Mouse (Mus musculus): ENCODE data around the gene Chchd10.
"Not testable (repeated sequence)": the region's sequence is repeated elsewhere in the genome, so short reads cannot be mapped to it uniquely, and the experiment has no call there.

The Chchd10 gene

DNA sequence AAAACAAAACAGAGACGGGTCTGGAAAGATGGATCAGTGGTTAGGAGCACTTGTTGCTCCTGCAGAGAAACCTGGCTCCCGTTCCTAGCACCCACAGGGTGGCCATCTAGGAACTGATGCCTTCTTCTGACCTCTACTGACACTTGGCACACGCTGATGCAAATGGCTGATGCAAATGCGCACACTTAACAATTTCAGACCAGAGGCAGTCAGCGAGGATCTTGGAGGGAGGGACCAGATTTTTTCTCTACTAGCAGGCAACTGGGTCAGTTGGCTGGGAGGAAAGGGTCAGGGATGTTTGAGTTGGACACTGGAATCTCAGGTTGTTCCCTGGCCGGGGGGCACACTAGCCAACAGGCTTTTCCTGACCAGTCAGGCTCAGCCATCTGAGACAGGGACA, at the start of gene Chchd10:
Gene Chchd10 (plus strand): TSS at position 240 of the 400 bp plus-strand sequence.
- DNase-seq (ENCODE audit: low read depth in 2 of 2, low spot score in 2 of 2), result no peak

DNA sequence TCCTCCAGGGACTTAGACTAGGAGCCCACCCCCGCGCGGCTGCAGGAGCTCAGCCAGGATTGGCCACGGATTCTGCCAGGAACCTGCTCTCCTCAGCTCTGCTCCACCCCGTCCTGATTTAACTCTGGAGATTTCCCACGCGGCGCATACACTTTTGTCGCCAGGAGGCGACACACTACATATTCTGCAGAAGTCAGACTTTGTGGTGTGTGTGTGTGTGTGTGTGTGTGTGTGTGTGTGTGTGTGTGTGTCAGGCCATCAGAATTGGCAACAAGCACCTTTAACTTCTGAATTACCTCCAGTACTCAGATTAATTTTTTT, 49.7 kb upstream of the Chchd10 start:
- DNase-seq (ENCODE audit: low read depth in 2 of 2, low spot score in 2 of 2), result peak; percentile 56 to 66

DNA sequence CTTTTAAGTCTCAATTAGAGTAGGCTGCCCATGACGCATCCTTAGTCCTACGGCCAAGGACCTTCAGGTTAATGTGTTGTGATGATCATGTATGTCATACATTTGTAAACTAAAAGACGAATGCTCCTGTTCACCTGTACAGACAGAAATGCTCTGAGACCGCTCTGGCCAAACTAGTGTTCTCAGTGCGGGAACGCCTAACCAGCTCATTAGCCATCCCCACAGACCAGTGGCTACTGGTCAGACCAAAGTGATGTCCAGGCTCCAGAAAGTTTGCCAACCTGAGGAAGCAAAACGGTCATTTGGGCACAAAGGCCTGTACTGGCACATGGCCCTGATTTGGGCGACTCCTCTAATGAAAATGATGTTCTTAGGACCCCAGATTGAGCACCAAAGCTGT, 48.2 kb upstream of the Chchd10 start:
- DNase-seq (ENCODE audit: low read depth in 2 of 2, low spot score in 2 of 2), result no peak

DNA sequence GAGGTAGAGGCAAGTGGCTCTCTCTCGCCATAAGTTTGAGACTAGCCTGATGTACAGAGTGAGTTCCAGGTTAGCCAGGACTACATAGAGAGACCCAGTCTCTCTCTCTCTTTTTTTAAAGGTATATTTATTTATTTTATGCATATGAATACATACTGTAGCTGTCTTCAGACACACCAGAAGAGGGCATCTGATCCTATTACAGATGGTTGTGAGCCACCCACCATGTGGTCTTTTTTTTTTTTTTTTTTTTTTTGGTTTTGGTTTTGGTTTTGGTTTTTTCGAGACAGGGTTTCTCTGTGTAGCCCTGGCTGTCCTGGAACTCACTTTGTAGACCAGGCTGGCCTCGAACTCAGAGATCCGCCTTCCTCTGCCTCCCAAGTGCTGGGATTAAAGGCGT, 45.4 kb upstream of the Chchd10 start:
- DNase-seq (ENCODE audit: low read depth in 2 of 2, low spot score in 2 of 2), result not testable (repeated sequence)

DNA sequence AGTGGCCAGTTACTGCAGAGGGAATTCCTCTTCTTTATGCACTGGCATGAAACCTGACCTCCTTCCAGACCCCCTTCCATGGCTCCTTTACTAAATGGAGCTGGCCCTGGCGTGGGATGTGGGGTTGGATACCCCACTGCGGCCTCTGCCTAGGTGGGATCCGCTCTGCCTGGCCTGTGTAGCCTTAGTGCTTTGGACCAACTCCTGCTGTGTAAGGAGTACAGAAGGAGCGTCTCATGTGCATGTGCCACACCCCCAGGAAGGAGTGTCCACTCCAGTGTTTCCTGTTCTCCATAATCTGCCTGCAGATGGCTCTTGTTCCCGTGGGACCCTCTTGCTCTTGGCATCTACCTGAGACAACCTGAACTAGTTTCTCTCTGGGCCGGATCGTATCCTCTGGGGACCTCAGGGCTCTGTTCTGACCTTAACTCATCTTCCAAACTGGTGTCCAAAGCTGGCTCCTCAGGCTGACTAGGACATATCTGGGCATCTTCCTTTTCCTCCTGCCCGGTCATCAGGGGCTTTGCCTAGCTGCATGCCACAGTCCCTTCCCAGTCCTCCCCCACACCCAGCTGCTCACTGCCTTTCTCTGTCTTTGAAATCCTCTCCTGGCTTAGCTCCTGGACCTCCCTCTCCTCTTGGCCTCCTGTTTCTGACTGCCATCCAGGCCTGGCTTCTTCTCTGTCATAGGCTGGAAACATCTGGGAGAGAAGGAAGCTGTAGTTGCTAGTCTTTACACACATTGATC, 43.4 kb upstream of the Chchd10 start:
- no peak for DNase-seq (ENCODE audit: low read depth in 2 of 2, low spot score in 2 of 2)

DNA sequence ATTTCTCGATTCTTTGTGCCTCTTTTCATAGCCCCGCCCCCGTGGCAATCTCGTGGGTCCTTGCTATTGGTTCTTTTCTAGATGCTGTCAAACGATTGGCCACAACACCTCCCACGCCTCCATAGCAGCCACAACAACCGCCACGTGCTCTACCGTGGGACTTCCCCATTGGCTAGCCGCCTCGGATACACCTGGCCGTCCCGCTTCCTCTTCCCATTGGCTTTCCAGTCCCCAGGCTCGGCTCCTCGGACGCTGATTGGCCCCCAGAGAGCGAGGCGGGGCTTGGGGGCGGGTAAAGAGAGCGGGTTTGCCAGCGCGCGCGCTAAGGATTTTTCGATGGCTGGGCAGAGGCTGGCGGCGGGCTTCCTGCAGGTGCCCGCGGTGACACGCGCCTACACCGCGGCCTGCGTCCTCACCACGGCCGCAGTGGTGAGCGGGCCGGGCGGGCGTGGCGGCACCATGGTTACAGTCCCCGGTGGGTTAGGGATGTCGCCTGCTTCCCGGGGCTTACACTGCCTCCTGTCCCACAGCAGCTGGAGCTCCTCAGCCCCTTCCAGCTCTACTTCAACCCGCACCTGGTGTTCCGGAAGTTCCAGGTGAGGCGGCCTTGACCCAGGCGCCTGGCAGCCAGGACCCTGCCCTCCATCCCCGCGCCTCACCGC, 39.7 kb upstream of the Chchd10 start, which contains the start of gene Derl3:
Gene Derl3 (plus strand): TSS at position 325 of the 662 bp plus-strand sequence.
- DNase-seq (ENCODE audit: low read depth in 2 of 2, low spot score in 2 of 2), result peak; percentile 95 to 96

DNA sequence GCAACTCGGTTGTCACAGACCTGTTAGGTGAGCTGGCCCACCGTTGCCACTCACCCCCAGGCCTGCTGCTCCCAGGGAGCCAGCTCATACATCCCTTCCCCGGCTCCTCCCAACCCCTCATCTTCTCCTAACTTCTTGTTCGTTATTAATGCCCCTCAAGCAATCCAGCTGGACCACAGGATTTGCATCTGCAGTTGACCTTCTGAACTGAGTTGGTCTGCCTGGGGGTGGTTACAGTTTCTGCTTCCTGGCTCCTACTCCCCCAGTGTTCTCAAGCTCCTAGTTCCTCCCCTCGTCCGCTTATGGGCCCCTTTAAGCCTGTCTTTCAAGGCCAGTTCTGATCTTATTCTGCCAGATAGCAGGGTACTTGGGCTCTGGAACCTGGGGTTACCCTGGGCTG, 38.3 kb upstream of the Chchd10 start:
- DNase-seq (ENCODE audit: low read depth in 2 of 2, low spot score in 2 of 2), result no peak

DNA sequence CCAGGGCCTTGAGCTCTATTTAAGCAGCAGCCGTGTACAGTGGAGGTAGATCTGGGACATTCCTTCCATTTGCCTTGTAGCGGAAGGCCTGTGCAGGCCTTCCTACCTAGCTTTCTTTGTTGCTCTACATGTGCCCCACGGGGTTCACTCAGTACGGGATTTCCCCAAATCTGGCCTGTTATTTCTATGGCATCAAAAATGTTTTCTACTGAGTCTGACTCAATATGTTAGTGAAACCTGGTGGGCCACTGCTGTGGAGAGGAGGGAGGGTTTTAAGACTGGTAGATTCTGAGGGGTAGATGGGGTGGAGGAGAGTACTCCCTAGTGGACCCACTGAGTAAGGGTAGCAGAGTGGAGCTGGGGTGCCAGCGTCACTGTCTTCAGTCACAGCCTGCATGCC, 37.2 kb upstream of the Chchd10 start:
- DNase-seq (ENCODE audit: low read depth in 2 of 2, low spot score in 2 of 2), result no peak

DNA sequence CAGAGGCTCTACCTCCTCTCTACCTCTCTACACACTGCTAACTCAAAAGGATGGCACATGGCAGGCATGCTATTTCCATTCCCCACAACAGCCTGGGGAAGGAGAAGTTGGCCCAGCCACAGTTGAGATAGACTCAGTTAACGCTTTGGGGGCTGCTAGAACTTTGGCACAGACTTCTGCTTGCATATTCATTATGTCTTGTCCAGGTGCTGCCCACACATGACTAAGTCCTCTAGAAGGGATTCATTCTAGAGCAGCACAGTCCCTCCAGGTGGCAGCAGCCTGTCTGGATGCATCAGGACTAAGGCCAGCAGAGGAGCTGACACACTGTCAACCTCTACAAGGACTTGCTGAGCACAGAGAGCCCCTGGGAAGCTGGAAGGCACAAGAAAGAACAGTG, 36.7 kb upstream of the Chchd10 start:
- no peak for DNase-seq (ENCODE audit: low read depth in 2 of 2, low spot score in 2 of 2)

DNA sequence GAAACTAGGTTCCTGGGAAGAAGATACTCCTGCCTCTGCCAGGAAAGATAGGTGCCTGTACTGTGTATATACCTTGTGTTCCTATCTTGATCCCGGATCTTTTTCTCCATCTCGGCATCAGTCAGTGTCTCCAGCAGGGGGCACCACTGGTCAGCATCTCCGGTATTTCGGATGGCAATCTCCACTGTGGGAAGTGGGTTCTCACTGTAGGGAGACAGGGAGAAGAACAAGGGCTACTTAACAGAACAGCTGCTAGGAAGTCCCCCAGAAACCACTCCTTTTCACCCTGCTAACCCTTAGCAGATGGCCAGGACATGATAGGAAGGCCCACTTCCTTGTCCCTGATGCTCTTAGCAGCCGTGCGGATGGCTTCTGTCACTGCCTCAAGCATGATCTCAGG, 35.6 kb upstream of the Chchd10 start:
- DNase-seq (ENCODE audit: low read depth in 2 of 2, low spot score in 2 of 2), result peak; percentile 29 to 31

DNA sequence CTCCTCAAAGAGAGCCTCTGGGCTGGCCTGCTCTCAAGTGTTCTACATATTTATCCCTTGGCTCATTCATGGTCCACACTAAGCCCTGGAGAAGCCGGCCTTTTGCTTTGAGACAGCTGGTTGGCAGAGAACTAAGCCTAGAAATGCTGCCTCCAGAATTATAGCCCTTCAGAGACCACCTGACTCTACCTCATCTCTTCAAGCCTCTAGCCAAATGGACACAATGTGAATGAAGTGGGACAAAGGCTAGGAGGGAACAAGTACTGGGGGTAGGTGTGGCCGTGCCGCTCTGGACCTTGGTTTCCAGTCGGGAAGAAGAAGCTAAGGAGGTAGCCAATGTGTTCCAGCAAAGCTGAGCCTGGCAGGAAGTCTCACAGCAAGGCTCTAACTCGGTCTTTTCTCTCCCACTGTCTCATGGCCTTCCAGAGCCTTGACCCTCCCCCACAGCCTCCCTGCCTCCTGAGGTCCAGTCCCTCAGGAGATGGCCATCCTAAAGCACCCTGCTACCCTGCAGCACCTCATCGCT, 34.8 kb upstream of the Chchd10 start:
- no peak for DNase-seq (ENCODE audit: low read depth in 2 of 2, low spot score in 2 of 2)

DNA sequence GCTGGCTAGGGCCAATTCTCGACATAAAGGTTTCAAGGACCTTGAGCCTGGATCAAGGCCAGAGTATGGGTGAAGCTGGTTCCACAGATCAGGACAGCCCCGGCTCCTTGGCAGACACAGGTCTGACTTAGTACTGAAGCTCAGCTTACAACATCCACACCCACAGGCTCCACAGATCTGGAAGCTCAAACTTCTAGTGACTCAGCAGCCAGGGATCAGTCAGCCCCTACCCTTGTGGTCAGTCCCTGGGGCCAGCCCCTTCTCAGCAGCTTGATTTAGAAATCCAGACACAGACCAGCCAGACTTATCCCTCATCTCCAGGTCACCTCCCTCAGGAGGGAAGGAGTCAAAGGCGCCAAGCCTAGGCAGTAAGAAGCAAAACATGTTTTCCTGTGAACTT, 34.1 kb upstream of the Chchd10 start:
- DNase-seq (ENCODE audit: low read depth in 2 of 2, low spot score in 2 of 2), result no peak

DNA sequence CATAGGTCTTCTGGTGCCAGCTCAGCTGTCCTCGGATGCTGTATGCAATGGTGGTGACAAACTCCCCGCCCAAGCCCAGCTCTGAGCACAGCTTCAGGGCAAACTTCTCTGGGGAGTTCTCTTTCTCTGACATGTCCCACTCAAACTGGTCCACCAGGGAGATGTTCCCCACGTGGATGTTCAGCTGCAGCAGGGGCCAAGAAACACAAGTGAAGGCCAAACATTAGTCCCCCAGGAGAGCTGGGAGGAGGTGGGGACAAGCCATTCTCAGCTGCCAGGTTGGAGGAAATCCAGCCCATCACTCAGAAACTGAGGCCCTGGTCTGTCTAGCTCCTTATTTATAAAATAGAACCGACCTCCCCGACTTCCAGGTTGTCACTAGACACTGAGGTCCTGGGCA, 28.5 kb upstream of the Chchd10 start:
- DNase-seq (ENCODE audit: low read depth in 2 of 2, low spot score in 2 of 2), result no peak

DNA sequence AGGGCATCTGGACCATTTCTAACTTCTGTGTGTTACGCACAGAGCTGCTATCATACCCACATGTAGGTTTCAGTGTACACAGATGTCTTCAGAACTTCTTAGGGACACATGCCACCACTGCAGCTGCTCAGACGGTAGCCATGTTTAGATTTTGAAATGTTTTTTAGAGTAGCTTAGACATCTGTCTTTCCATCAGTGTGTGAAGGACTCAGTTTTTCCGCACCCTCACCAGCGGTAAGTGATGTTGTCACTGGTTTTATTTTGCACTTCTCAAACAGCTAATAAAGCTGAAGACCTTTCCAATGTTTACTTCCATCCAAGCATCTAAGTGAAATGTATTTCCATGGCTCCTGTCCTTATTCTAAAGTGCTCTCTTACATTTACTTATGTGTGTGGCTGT, 26.0 kb upstream of the Chchd10 start:
- DNase-seq (ENCODE audit: low read depth in 2 of 2, low spot score in 2 of 2), result no peak

DNA sequence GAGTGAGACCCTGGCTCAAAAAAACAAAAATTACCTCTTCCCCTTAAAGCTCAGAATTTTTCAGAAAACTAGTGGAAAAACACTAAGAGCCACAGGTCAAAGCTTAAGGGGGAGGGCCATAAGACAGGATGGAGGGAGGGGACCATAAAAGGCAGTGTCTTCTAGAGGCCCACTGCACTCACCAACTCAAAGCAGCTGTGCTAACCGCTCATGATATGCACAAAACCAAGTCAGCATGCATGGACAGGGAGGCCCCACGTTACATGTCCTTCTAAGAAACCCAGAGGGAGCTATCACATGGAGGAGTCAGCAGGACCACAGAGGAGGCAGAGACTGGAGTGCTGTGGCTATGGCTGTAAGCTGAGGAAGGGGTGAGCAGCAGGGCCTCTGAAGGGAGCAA, 22.2 kb upstream of the Chchd10 start:
- DNase-seq (ENCODE audit: low read depth in 2 of 2, low spot score in 2 of 2), result no peak

DNA sequence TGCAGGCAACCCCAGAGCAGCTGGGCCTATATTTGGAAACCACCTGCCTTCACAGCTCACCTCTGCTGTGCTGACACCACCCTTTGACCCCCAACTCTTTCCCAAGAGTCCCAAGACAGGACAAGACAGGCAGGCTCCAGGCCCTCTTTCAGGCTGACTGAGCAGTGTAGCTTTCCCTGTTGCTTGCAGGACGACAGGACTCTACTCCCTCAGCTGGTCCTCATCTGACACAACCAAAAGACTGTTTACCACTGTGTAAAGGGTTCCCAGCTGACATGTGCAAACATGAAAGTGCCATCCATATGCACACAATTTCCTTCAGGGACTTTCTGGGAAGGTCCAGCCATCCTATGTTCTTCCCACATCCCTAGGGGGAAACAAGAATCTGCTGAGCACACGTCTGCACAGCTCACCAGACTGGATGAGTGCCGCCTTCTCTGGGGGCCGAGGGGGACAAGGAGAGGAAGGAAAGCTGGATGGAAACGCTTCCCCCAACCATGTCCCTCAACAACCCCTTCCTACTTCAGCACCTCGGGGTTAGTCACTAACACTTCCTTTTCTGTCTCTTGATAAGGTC, 19.8 kb upstream of the Chchd10 start:
- no peak for DNase-seq (ENCODE audit: low read depth in 2 of 2, low spot score in 2 of 2)

DNA sequence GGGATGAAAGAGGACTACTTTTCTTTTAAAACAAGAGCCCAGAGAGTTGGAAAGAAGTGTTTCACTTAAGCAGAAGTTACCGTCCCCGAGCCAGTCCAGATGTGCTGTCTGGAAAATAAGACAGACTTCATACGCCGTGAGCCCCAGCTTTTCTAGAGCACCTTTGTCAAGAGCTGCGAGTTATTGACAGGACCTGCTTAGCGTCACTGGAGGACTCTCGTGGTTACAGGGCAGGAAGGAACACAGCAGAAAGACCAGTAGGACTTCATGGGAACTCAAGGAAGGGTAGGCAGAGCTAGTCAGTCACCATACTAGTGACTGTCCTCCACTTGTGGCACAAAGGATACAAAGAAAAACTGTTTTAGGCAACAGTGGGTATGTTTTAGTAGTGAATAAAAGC, 17.4 kb upstream of the Chchd10 start:
- no peak for DNase-seq (ENCODE audit: low read depth in 2 of 2, low spot score in 2 of 2)

DNA sequence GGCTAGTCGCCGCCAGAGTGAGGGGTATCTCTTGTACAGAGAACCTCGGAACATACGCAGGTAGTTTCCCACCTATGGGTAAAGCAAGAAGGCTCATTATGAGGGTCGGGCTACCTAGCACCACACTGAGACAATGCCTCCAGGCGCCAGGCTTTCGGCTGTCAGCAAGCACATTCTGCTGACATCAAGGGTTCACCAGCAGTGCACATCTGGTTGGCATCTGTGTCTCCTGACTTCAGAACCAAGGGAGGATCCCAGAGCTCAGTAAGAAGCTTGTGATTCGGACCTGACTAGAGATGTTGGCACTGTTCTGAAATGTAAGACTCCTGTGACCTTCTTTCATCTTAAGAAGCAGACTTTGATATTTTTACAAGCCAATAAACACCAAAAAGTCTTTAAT, 16.1 kb upstream of the Chchd10 start:
- DNase-seq (ENCODE audit: low read depth in 2 of 2, low spot score in 2 of 2), result no peak

DNA sequence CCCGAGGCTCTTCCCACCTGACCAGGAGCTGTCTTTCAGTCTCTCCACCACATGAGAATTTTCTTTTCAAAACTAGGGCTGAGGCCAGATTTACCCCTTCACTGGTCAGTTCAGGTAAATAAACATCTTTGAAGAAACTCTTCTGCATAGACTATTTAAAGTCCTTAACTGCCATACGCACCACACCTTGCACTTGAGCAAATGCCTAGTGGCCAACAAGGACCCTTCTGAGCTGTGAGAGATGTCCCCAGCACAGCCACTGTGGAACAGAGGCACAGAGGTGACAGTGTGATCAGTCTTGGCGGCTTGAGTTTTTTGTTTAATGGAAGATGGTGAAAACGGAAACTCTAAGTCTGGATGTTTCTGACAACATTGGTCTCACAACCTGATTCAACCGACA, 13.9 kb upstream of the Chchd10 start:
- DNase-seq (ENCODE audit: low read depth in 2 of 2, low spot score in 2 of 2), result no peak

DNA sequence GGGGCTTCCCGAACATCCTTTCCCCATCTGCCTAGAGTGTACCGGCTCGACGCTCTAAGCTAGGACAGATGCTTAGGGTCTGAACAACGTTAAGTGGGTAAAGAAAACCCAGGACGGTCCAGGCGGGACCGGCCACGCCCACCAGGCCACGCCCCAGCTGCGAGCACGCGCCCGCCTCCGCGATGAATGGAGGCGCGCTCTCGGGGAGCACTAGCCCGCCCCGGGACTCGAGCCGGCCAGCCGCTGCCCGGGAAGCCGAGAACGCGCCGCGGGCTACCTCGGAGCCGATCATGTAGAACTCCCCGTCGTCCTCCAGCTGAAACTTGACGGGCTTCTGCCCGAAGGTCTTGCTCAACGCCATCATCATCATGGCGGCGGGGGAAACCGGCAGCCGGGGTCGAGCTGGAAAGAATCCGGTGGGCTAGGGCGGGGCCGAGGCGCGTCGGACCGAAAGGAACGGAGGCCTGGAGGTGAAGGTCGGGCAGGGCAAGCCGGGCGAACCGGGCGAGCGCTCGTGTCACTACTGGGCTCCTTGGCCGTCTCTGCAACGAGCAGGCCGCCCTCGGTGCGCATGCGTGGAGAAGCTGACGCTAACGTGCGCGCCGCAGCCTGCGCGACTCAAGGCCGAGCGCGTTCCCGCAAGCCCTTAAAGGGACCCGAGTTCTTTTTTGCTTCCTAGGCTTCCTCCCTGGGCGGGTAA, 11.8 kb upstream of the Chchd10 start, which contains the start of gene Smarcb1:
Gene Smarcb1 (minus strand): TSS at position 592 of the 700 bp plus-strand sequence.
- DNase-seq (ENCODE audit: low read depth in 2 of 2, low spot score in 2 of 2), result peak; percentile 88 to 93

DNA sequence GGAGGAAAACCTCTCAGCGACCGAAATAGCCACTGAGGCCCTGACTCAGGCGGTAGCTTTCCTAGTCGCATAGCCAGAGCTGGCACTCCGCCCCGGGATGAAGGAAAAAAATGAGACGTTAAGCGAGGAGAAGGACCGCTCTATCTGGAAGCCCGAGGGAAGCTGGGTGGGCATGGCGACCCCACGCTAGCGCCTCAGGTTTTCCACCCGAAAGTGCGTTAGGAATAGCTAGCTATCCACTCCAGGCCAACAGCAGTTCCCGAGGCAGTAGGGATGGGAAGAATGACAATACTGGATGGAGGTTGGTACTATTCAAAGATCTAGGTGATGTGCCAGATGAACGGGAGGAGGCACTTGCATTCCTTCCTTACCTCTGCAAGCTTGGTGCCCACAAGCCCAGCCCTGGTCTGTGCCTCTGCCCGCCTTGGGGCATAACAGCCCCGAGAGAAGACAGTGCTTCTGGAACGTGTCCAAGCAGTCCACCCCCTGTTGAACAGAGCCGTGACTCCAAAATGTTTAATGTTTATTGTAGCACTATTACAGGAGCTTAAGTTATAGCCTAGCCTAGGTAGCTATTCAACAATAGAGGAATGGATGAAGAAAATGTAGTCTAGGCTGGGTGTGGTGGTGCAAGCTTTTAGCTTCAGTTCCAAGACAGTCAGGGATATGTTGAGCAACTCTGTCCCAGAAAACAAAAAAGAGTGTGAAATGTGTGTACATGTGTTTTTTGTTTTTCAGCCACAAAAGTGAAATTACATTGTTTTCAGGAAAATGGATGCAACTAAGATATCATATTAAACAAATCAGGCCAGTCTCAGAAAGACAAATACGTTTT, 11.0 kb upstream of the Chchd10 start:
- peak in 1 of 2 experiments; percentile 10 for DNase-seq (ENCODE audit: low read depth in 2 of 2, low spot score in 2 of 2)
